Mouse (Mus musculus): Measurements from ENCODE around the gene Lrrc29. TPM values are rescaled to one million over a fixed set of nuclear protein-coding genes. Genes with fewer than 3 reads are reported as not detected.

Lrrc29 gene
- total RNA-seq, 1 experiment from 2014 or later = 4.7 TPM

DNA sequence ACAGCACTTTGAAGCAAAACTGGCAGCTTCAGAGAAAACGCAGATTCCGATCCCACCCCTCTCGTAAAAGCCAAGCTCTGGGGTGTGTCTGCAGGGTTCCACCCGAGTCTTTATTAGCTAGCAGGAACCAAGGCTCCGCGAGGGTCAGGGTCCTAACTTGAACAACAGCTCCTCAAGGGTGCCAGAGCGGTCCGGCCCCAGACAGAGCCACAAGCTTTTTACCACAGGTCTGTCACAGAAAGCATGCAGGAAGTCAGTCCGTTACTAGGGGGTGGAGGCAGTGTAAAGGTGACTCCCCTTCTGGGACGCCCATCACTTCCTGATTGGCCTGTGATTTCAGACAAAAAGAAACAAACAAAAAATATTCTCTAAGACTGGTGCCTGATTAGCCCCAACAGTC is 61.0 kb downstream of the Lrrc29 start:
- no peak for DNase-seq

DNA sequence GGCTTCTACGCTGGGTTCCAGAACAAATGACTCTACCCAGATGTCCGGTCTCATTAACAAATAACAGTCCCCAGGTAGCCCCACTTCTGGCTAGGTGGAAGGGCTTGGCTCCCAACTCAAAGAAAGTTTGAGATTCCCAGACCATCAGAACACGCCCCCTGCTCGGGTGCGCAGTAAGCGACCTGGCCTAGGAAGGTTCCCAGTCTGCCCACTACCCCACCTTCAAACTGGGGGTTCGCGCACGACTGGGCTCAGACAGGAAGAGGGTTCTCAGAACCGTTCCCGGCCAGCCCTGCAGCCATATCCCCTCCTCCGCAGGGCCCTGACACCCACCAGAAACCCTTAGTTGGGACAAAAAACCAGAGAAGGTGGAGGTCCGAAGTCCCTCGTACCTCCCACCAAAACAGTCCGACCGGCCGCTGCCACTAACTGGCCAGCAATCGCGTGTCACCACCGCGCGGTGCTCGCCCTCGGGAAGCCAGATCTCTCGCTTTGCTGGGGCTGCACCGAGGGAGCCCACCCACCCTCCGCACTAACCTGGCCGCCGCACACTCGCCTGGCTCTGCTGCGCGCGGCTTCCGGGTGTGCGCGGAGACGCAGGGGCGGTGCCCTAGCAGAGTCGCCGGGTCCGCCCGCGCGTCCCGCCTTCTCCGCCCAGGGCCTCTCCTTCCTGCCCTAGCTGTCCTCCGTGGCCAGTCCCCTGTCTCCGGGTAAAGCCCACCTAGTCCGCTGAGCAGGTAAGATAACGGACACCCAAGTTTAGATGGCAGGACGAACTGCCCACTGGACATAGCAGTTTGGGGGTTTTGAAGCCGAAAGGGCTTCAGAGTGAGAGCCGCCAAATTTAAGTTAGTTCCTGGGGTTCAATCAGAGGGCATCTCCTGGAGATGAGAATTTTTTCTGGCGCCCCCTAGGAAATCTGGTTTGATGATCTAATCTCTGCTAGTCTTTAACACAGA is 61.8 kb downstream of the Lrrc29 start, which contains the start of the genes Tradd and Fbxl8:
Gene Tradd (minus strand): TSS at position 586 of the 959 bp plus-strand sequence.
Gene Fbxl8 (plus strand): TSS at position 625 of the 959 bp plus-strand sequence.
- peak; percentile 88 for DNase-seq

DNA sequence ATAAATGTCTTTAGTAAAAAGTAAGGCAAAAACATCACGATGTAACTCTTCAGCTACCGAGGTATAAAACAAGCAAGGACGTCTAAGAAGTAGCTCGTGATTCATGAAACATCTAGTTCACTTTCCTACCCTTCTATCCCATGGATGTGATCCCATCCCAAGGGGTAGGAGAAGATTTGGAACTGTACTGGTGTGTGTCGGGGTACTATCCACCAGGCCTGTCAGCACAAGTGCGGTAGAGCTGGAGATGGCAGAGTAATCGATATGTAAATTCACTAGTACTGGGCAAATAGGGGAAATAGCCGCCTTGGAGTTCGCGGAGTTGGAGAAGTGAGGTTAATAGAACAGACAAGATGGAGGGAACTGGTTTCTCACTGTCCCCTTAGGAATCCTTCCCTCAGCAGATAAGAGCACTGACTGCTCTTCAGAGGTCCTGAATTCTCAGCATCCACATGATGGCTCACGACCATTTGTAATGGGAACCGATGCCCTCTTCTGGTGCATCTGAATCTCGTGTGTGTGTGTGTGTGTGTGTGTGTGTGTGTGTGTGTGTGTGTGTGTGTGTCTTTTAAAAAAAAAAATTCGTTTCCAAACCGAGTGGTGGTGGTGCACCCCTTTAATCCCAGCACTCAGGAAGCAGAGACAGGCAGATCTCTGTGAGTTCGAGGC is 62.7 kb downstream of the Lrrc29 start:
- DNase-seq = no peak

Small RNA genes within 50 kb of the gene (microRNA-seq; reads per million reads assigned to microRNA genes)
- 0 reads per million in 2 experiments for gene Gm27320
- 1,085 to 1,417 reads per million in 2 experiments for gene Mir328

Other genes starting within 250 kb of the Lrrc29 start
- 1.5 TPM in 1 of 2 replicates, not detected in the other for gene Ces3b, start 242.5 kb downstream of the Lrrc29 start, total RNA-seq (2021)
- not detected in 2 replicates for gene Ces4a, start 194.5 kb downstream of the Lrrc29 start, total RNA-seq (2021)
- 58.4 and 60.1 TPM in 2 replicates for gene Cbfb, start 155.6 kb downstream of the Lrrc29 start, total RNA-seq (2021)
- gene D230025D16Rik, start 101.1 kb downstream of the Lrrc29 start, total RNA-seq (2021) = 34.9 and 38.7 TPM in 2 replicates
- gene B3gnt9, start 71.1 kb downstream of the Lrrc29 start, total RNA-seq (2021) = 3.6 and 5.0 TPM in 2 replicates
- 12.7 and 15.9 TPM in 2 replicates for gene Tradd, start 61.7 kb downstream of the Lrrc29 start, total RNA-seq (2021)
- gene Fbxl8, start 61.6 kb downstream of the Lrrc29 start, total RNA-seq (2021) = 3.3 and 5.0 TPM in 2 replicates
- gene Hsf4, start 56.5 kb downstream of the Lrrc29 start, total RNA-seq (2021) = 0.41 and 0.70 TPM in 2 replicates
- gene Nol3, start 50.1 kb downstream of the Lrrc29 start, total RNA-seq (2021) = 11.5 and 13.4 TPM in 2 replicates
- 2.6 and 4.6 TPM in 2 replicates for gene 4931428F04Rik, start 36.4 kb downstream of the Lrrc29 start, total RNA-seq (2021)
- 16.0 and 20.2 TPM in 2 replicates for gene Exoc3l, start 30.2 kb downstream of the Lrrc29 start, total RNA-seq (2021)
- 44.5 and 44.9 TPM in 2 replicates for gene E2f4, start 28.6 kb downstream of the Lrrc29 start, total RNA-seq (2021)
- gene Elmo3, start 20.7 kb downstream of the Lrrc29 start, total RNA-seq (2021) = 3.9 and 5.0 TPM in 2 replicates
- gene Tmem208, start 76 bp upstream of the Lrrc29 start, total RNA-seq (2021) = 47.7 and 48.6 TPM in 2 replicates
- 11.9 and 15.7 TPM in 2 replicates for gene Fhod1, start 21.7 kb upstream of the Lrrc29 start, total RNA-seq (2021)
- 1.9 TPM in 2 replicates for gene Slc9a5, start 22.6 kb upstream of the Lrrc29 start, total RNA-seq (2021)
- 0.26 and 0.98 TPM in 2 replicates for gene Plekhg4, start 47.0 kb upstream of the Lrrc29 start, total RNA-seq (2021)
- 0.26 TPM in 2 replicates for gene Kctd19, start 87.2 kb upstream of the Lrrc29 start, total RNA-seq (2021)
- 4.0 and 6.0 TPM in 2 replicates for gene Lrrc36, start 87.3 kb upstream of the Lrrc29 start, total RNA-seq (2021)
- gene Tppp3, start 145.2 kb upstream of the Lrrc29 start, total RNA-seq (2021) = 42.6 and 57.0 TPM in 2 replicates
- gene Zdhhc1, start 170.6 kb upstream of the Lrrc29 start, total RNA-seq (2021) = 16.0 and 18.1 TPM in 2 replicates
- gene Hsd11b2, start 192.5 kb upstream of the Lrrc29 start, total RNA-seq (2021) = 1.1 and 1.2 TPM in 2 replicates
- 90.6 and 97.4 TPM in 2 replicates for gene Atp6v0d1, start 239.8 kb upstream of the Lrrc29 start, total RNA-seq (2021)